Mouse (Mus musculus) G1E (cell line): Measurements from ENCODE around the gene Ldhd. TPM values are rescaled to one million over a fixed set of nuclear protein-coding genes. Genes with fewer than 3 reads are reported as not detected.

Source experiments
- ATAC-seq: 2 replicates; pipeline ENCODE4 v1.8.0; 2016; ENCODE audit warnings: mild to moderate bottlenecking; ENCODE audit not compliant: insufficient number of reproducible peaks, poor library complexity, low FRiP score, severe bottlenecking; ENCODE audit errors: extremely low read depth
- DNase-seq: peaks from one replicate; pipeline ENCODE4 v3.0.0; 2012; ENCODE audit warnings: low spot score
- H3K27me3 ChIP-seq: 2 replicates; pipeline ENCODE4 v1.6.1; 2012; ENCODE audit warnings: mild to moderate bottlenecking, low read length, inconsistent platforms; ENCODE audit not compliant: insufficient read depth
- H3K36me3 ChIP-seq: replicated peaks from 2 replicates; pipeline ENCODE3; 2012; ENCODE audit warnings: mild to moderate bottlenecking, inconsistent platforms
- H3K4me1 ChIP-seq: 2 replicates; pipeline ENCODE4 v1.6.1; 2012; ENCODE audit warnings: low read depth, low read length, inconsistent platforms, mixed read lengths; ENCODE audit not compliant: insufficient read depth
- H3K4me3 ChIP-seq: 2 replicates; pipeline ENCODE4 v1.5.1; 2012; ENCODE audit warnings: low read depth, mild to moderate bottlenecking, inconsistent platforms, low read length, moderate library complexity, mixed read lengths
- H3K9me3 ChIP-seq: replicated peaks from 2 replicates; pipeline ENCODE4 v1.6.1; 2012; ENCODE audit warnings: inconsistent platforms
- CTCF ChIP-seq: IDR thresholded peaks from 2 replicates; pipeline ENCODE4 v1.5.1; 2012; ENCODE audit warnings: low read depth, low read length, inconsistent platforms, mixed read lengths
- GATA1 ChIP-seq: IDR thresholded peaks from 2 replicates; pipeline ENCODE4 v1.6.1; 2012; ENCODE audit warnings: borderline replicate concordance, low read length, inconsistent platforms, mixed read lengths
- GATA2 ChIP-seq: IDR thresholded peaks from 2 replicates; pipeline ENCODE4 v1.6.1; 2012; ENCODE audit warnings: low read depth, low read length, inconsistent platforms, borderline replicate concordance
- POLR2AphosphoS5 ChIP-seq: IDR thresholded peaks from 2 replicates; pipeline ENCODE4 v1.6.1; 2012; ENCODE audit warnings: low read depth, low read length, inconsistent platforms; ENCODE audit not compliant: insufficient replicate concordance
- TAL1 ChIP-seq: conservative IDR thresholded peaks from 2 replicates; pipeline ENCODE4 v1.6.1; 2012; ENCODE audit warnings: low read depth, low read length, inconsistent platforms, mixed read lengths
- polyA plus RNA-seq: library from polyadenylated mRNA; stranded (reverse); fragments of >175 nt; gene quantifications from 2 replicates; pipeline ENCODE4 v1.2.3, GENCODE M21; 2012
- total RNA-seq, 2 experiments: library from RNA; stranded (forward) in 1 of 2; stranded (reverse) in 1 of 2; fragments of 200-1000 nt in 1 of 2; fragments of >200 nt in 1 of 2; fragmentation: Nextera tagmentation in 1 of 2; gene quantifications; 2 replicates each; pipeline ENCODE4 v1.2.3; 2014 to 2017

Gene Ldhd
- total and polyA plus RNA-seq, 3 experiments: 0.16 TPM; not detected in 2

GRCm38 (mm10) chr8:111643264-111644141, 13.3 kb upstream of the Ldhd start, which contains the start of gene Zfp1:
Gene Zfp1, plus strand, starts transcription at chr8:111643401.
- TF ChIP-seq TAL1 (no peak), CTCF (no peak), GATA2 (no peak), POLR2AphosphoS5 (no peak), GATA1 (no peak)
- H3K27me3 ChIP-seq: peaks cover 5% of the 10 kb centered on the region; the same call in 1 of the 2 replicates
- H3K4me1 ChIP-seq: peaks cover 69% of the 10 kb centered on the region
- peak within 1 kb of the TSS; percentile 86 for H3K4me3 ChIP-seq
- peak; percentile 63 for DNase-seq
- no peaks in the 10 kb centered on the region for H3K36me3 ChIP-seq
- H3K9me3 ChIP-seq: no peaks in the 10 kb centered on the region
- ATAC-seq: peak; percentile 62

GRCm38 (mm10) chr8:111642939-111643263, 12.7 kb upstream of the Ldhd start:
- TF ChIP-seq GATA2: no peak
- TF ChIP-seq TAL1: no peak
- TF ChIP-seq CTCF: no peak
- no peak for TF ChIP-seq GATA1
- no peak for TF ChIP-seq POLR2AphosphoS5
- H3K36me3 ChIP-seq: no peaks in the 10 kb centered on the region
- 0 out of 2 replicates have a peak, but pooled peaks have one; percentile 0 for ATAC-seq

GRCm38 (mm10) chr8:111642496-111642895, 12.3 kb upstream of the Ldhd start:
- DNase-seq: peak; percentile 46
- peak overlapping the region; percentile 86 for H3K4me3 ChIP-seq
- H3K4me1 ChIP-seq: peaks cover 70% of the 10 kb centered on the region
- TF ChIP-seq CTCF: no peak
- 0 out of 2 replicates have a peak, but pooled peaks have one; percentile 24 for TF ChIP-seq TAL1
- no peaks in the 10 kb centered on the region for H3K36me3 ChIP-seq
- no peaks in the 10 kb centered on the region for H3K9me3 ChIP-seq
- ATAC-seq: peak; percentile 63
- peaks cover 2% of the 10 kb centered on the region; the same call in 1 of the 2 replicates for H3K27me3 ChIP-seq

More at GRCm38 (mm10) chr8:111642939-111643263, 12.7 kb upstream of the Ldhd start:
- Histone ChIP-seq H3K9me3 (no peaks in the 10 kb centered on the region), H3K4me3 (peak overlapping the region; percentile 86), H3K27me3 (peaks cover 2% of the 10 kb centered on the region; the same call in 1 of the 2 replicates), H3K4me1 (peaks cover 69% of the 10 kb centered on the region)
- DNase-seq: no peak

- Histone ChIP-seq H3K4me1 (peaks cover 62% of the 10 kb centered on the region), H3K36me3 (no peaks in the 10 kb centered on the region), H3K4me3 (no peak overlapping the region), H3K27me3 (no peaks in the 10 kb centered on the region), H3K9me3 (no peaks in the 10 kb centered on the region)
- ATAC-seq (no peak), DNase-seq (no peak)
- TF ChIP-seq GATA1 (no peak), CTCF (no peak), TAL1 (no peak), GATA2 (no peak), POLR2AphosphoS5 (no peak)
Observed at GRCm38 (mm10) chr8:111641064-111641463, 10.9 kb upstream of the Ldhd start.

- no peak for TF ChIP-seq POLR2AphosphoS5
- no peak for TF ChIP-seq GATA2
- no peak for TF ChIP-seq CTCF
- TF ChIP-seq GATA1: no peak
- no peak for TF ChIP-seq TAL1
- Histone ChIP-seq H3K4me1 (peaks cover 44% of the 10 kb centered on the region), H3K36me3 (no peaks in the 10 kb centered on the region), H3K4me3 (no peak overlapping the region), H3K9me3 (peaks cover 5% of the 10 kb centered on the region; the same call in 1 of the 2 replicates), H3K27me3 (peaks cover 10% of the 10 kb centered on the region)
- DNase-seq (no peak), ATAC-seq (peak; percentile 47; the same call in 1 of the 2 replicates)
Observed at GRCm38 (mm10) chr8:111638086-111638485, 7.9 kb upstream of the Ldhd start.

- H3K9me3 ChIP-seq: peaks cover 6% of the 10 kb centered on the region; the same call in 1 of the 2 replicates
- no peak overlapping the region for H3K4me3 ChIP-seq
- ATAC-seq (no peak), DNase-seq (no peak)
- TF ChIP-seq GATA1 (no peak), GATA2 (no peak), CTCF (no peak), POLR2AphosphoS5 (no peak)
- no peaks in the 10 kb centered on the region for H3K36me3 ChIP-seq
- H3K27me3 ChIP-seq: peaks cover 39% of the 10 kb centered on the region
- peaks cover 35% of the 10 kb centered on the region for H3K4me1 ChIP-seq
Observed at GRCm38 (mm10) chr8:111632976-111633375, 2.8 kb upstream of the Ldhd start.
